Comparison of ENCODE assay signal across 9 mouse cellular contexts in the genomic region with DNA sequence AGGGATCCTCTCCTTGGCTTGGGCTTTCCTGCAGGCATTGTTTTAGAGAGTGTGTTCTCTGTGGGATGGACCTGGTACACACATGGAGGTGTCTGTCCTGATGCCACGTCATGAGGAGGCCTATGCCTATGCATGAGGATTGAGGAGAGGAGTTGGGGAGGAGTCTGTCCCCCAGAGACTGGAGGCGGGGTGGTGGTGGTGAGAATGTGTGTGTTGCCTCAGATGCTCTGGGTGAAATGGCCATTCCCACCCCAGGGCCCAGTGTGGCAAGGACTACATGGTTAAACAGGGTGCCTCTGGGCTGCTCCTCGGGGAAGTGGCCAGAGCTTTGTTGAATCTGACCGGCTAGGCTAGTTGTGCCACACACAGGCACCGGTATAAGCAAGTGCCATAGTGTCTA. TPM values are rescaled to one million over a fixed set of nuclear protein-coding genes. Genes with fewer than 3 reads are reported as not detected.
DNase-seq lines count a peak whose midpoint lies in the region; ATAC-seq and TF ChIP-seq lines count a peak whose summit lies in the region.
"Had no signal": no experiment of that assay in that cellular context is flagged by ENCODE, and none has a peak within 500 bp of the region (broad histone marks: within the 10 kb centered on the region; RNA-seq: fewer than 3 reads in every experiment).

No protein-coding gene starts in this region.

- H3K9me3 ChIP-seq in heart, embryonic 10.5 days, result no peaks in the 10 kb centered on the region
- no peaks in the 10 kb centered on the region for H3K9me3 ChIP-seq in midbrain, embryonic 12.5 days
- no peaks in the 10 kb centered on the region for H3K9me3 ChIP-seq in midbrain, embryonic 10.5 days (replicated peaks)
- no peaks in the 10 kb centered on the region for H3K9me3 ChIP-seq in forebrain, postnatal 0 days (ENCODE audit: low read length)

- ATAC-seq in midbrain, embryonic 12.5 days (ENCODE audit: low FRiP score, low read depth), result no peak
- ATAC-seq in granulocyte monocyte progenitor cell, adult 5-6 weeks (replicated peaks; ENCODE audit: poor library complexity, severe bottlenecking), result peak; percentile 16
- 0 out of 2 replicates have a peak, but pooled peaks have one; percentile 2 for ATAC-seq in megakaryocyte progenitor cell, adult 5-6 weeks (replicated peaks; ENCODE audit: poor library complexity)
- no peak for ATAC-seq in forebrain, postnatal 0 days

- peak overlapping the region; percentile 9; the same call in 1 of the 2 replicates for H3K4me2 ChIP-seq in midbrain, embryonic 12.5 days (replicated peaks)
- no peak overlapping the region for H3K4me2 ChIP-seq in forebrain, postnatal 0 days (ENCODE audit: low read depth)

- H3K27ac ChIP-seq in heart, embryonic 10.5 days, result peak overlapping the region; percentile 70; the same call in 1 of the 2 replicates
- H3K27ac ChIP-seq in midbrain, embryonic 12.5 days (replicated peaks), result no peak overlapping the region
- no peak overlapping the region for H3K27ac ChIP-seq in midbrain, embryonic 10.5 days (replicated peaks)
- H3K27ac ChIP-seq in forebrain, postnatal 0 days (ENCODE audit: low read depth, low read length), result no peak overlapping the region

- no peaks in the 10 kb centered on the region for H3K27me3 ChIP-seq in heart, embryonic 10.5 days (ENCODE audit: insufficient read depth, poor library complexity, severe bottlenecking)
- H3K27me3 ChIP-seq in midbrain, embryonic 12.5 days, result peaks cover 1% of the 10 kb centered on the region; the same call in 1 of the 2 replicates
- H3K27me3 ChIP-seq in midbrain, embryonic 10.5 days (ENCODE audit: low read depth, poor library complexity, severe bottlenecking), result peaks cover 2% of the 10 kb centered on the region
- no peaks in the 10 kb centered on the region for H3K27me3 ChIP-seq in forebrain, postnatal 0 days (ENCODE audit: insufficient read depth, low read length)

- no peak for TF ChIP-seq CTCF in forebrain, postnatal 0 days (IDR thresholded peaks at IDR 0.05; ENCODE audit: low read depth)

- peaks cover 88% of the 10 kb centered on the region for H3K4me1 ChIP-seq in heart, embryonic 10.5 days
- peaks cover 45% of the 10 kb centered on the region for H3K4me1 ChIP-seq in midbrain, embryonic 12.5 days
- peaks cover 58% of the 10 kb centered on the region for H3K4me1 ChIP-seq in midbrain, embryonic 10.5 days
- peaks cover 4% of the 10 kb centered on the region for H3K4me1 ChIP-seq in forebrain, postnatal 0 days (ENCODE audit: insufficient read depth)

- H3K9ac ChIP-seq in midbrain, embryonic 12.5 days (replicated peaks), result no peak overlapping the region
- H3K9ac ChIP-seq in forebrain, postnatal 0 days, result no peak overlapping the region

- H3K36me3 ChIP-seq in heart, embryonic 10.5 days, result peaks cover 82% of the 10 kb centered on the region
- peaks cover 58% of the 10 kb centered on the region for H3K36me3 ChIP-seq in midbrain, embryonic 12.5 days
- peaks cover 82% of the 10 kb centered on the region for H3K36me3 ChIP-seq in midbrain, embryonic 10.5 days
- 0 out of 2 replicates have a peak, but pooled peaks cover 14% of the 10 kb centered on the region for H3K36me3 ChIP-seq in forebrain, postnatal 0 days (ENCODE audit: insufficient read depth)

- WGBS in heart, embryonic 10.5 days, result 75% methylated on average over 5 of the region's 5 CpGs
- WGBS in midbrain, embryonic 12.5 days, result 86% methylated on average over 5 of the region's 5 CpGs
- 86% methylated on average over 5 of the region's 5 CpGs for WGBS in midbrain, embryonic 10.5 days
- 84% methylated on average over 5 of the region's 5 CpGs for WGBS in forebrain, postnatal 0 days

- DNase-seq in heart, embryonic 10.5 days (ENCODE audit: low spot score), result no peak
- no peak for DNase-seq in heart, postnatal 4 days
- DNase-seq in midbrain, embryonic 10.5 days (ENCODE audit: low spot score), result no peak
- DNase-seq in forebrain, postnatal 0 days, result no peak
- DNase-seq in retina, embryonic 14.5 days (ENCODE audit: low spot score), result no peak
- DNase-seq: cerebellum, postnatal 25 days had no signal

- peak overlapping the region; percentile 91; the same call in 1 of the 2 replicates for H3K4me3 ChIP-seq in heart, embryonic 10.5 days
- no peak overlapping the region for H3K4me3 ChIP-seq in midbrain, embryonic 12.5 days
- no peak overlapping the region for H3K4me3 ChIP-seq in midbrain, embryonic 10.5 days
- H3K4me3 ChIP-seq in forebrain, postnatal 0 days (ENCODE audit: low read depth, low read length), result no peak overlapping the region

RNA-seq across cellular contexts. Expression of a gene that starts 6.0 kb away (rescaled TPM):
- 156 and 188 TPM in 2 replicates for polyA plus RNA-seq in heart, embryonic 10.5 days (2016; fragmentation: Nextera tagmentation; extraction: Ambion mirVana)
- 100 to 1,000 TPM; 112 to 126 TPM for total RNA-seq in heart, postnatal 4 days (2021)
- polyA plus RNA-seq in midbrain, embryonic 12.5 days (2016; fragmentation: Nextera tagmentation; extraction: Ambion mirVana), result 58.0 and 61.4 TPM in 2 replicates
- 94.6 and 107 TPM in 2 replicates for polyA plus RNA-seq in midbrain, embryonic 10.5 days (2016; fragmentation: Nextera tagmentation; extraction: Ambion mirVana)
- 127 and 197 TPM in 2 replicates for total RNA-seq in granulocyte monocyte progenitor cell, adult 5-6 weeks (2014; fragmentation: Nextera tagmentation)
- 38.8 and 60.4 TPM in 2 replicates for total RNA-seq in granulocyte monocyte progenitor cell, adult 5-6 weeks (2017)
- total RNA-seq in megakaryocyte progenitor cell, adult 5-6 weeks (2015), result 130 and 153 TPM in 2 replicates
- 50.3 and 55.9 TPM in 2 replicates for total RNA-seq in megakaryocyte progenitor cell, adult 5-6 weeks (2017)
- 5.9 and 6.6 TPM in 2 replicates for total RNA-seq in forebrain, postnatal 0 days (2014; rRNA removed)
- 11.0 and 14.5 TPM in 2 replicates for polyA plus RNA-seq in forebrain, postnatal 0 days (2015; fragmentation: Nextera tagmentation; extraction: Ambion mirVana)

RNA-seq across cellular contexts. Expression of a gene that starts 26.4 kb away (rescaled TPM):
- polyA plus RNA-seq in heart, embryonic 10.5 days (2016; fragmentation: Nextera tagmentation; extraction: Ambion mirVana), result 139 and 162 TPM in 2 replicates
- 10 to 100 TPM; 55.9 to 60.3 TPM for total RNA-seq in heart, postnatal 4 days (2021)
- 122 and 126 TPM in 2 replicates for polyA plus RNA-seq in midbrain, embryonic 12.5 days (2016; fragmentation: Nextera tagmentation; extraction: Ambion mirVana)
- polyA plus RNA-seq in midbrain, embryonic 10.5 days (2016; fragmentation: Nextera tagmentation; extraction: Ambion mirVana), result 155 and 169 TPM in 2 replicates
- 95.2 and 147 TPM in 2 replicates for total RNA-seq in granulocyte monocyte progenitor cell, adult 5-6 weeks (2014; fragmentation: Nextera tagmentation)
- 71.2 and 75.6 TPM in 2 replicates for total RNA-seq in granulocyte monocyte progenitor cell, adult 5-6 weeks (2017)
- 121 and 128 TPM in 2 replicates for total RNA-seq in megakaryocyte progenitor cell, adult 5-6 weeks (2015)
- 72.9 and 76.3 TPM in 2 replicates for total RNA-seq in megakaryocyte progenitor cell, adult 5-6 weeks (2017)
- total RNA-seq in forebrain, postnatal 0 days (2014; rRNA removed), result 103 and 108 TPM in 2 replicates
- 150 and 161 TPM in 2 replicates for polyA plus RNA-seq in forebrain, postnatal 0 days (2015; fragmentation: Nextera tagmentation; extraction: Ambion mirVana)

RNA-seq across cellular contexts. Expression of a gene that starts 48.8 kb away (rescaled TPM):
- polyA plus RNA-seq in heart, embryonic 10.5 days (2016; fragmentation: Nextera tagmentation; extraction: Ambion mirVana), result 0.06 and 0.20 TPM in 2 replicates
- not detected for total RNA-seq in heart, postnatal 4 days (2021)
- polyA plus RNA-seq in midbrain, embryonic 12.5 days (2016; fragmentation: Nextera tagmentation; extraction: Ambion mirVana), result 0.59 and 0.82 TPM in 2 replicates
- polyA plus RNA-seq in midbrain, embryonic 10.5 days (2016; fragmentation: Nextera tagmentation; extraction: Ambion mirVana), result 0.20 and 0.40 TPM in 2 replicates
- total RNA-seq in granulocyte monocyte progenitor cell, adult 5-6 weeks (2014; fragmentation: Nextera tagmentation), result not detected in 2 replicates
- not detected in 2 replicates for total RNA-seq in granulocyte monocyte progenitor cell, adult 5-6 weeks (2017)
- total RNA-seq in megakaryocyte progenitor cell, adult 5-6 weeks (2015), result not detected in 2 replicates
- total RNA-seq in megakaryocyte progenitor cell, adult 5-6 weeks (2017), result not detected in 2 replicates
- 1.1 and 1.3 TPM in 2 replicates for total RNA-seq in forebrain, postnatal 0 days (2014; rRNA removed)
- polyA plus RNA-seq in forebrain, postnatal 0 days (2015; fragmentation: Nextera tagmentation; extraction: Ambion mirVana), result 0.92 and 1.1 TPM in 2 replicates

Comparison
In these comparisons a context has a peak if more than half of its experiments do, and no peak if none do; other contexts are left out.
1. ATAC-seq: peak in granulocyte monocyte progenitor cell, adult 5-6 weeks (single experiment) and megakaryocyte progenitor cell, adult 5-6 weeks (single experiment); none in midbrain, embryonic 12.5 days (single experiment) and forebrain, postnatal 0 days (single experiment).